Mouse (Mus musculus) hindbrain, postnatal 0 days (tissue): ENCODE measurements around the gene Cit. TPM values are rescaled to one million over a fixed set of nuclear protein-coding genes. Genes with fewer than 3 reads are reported as not detected.

Experiments used
- ATAC-seq: fragments of 200-750 bp; cut with Nextera tagmentation; 2 replicates; pipeline ENCODE4 v1.8.0; 2017; ENCODE audit warnings: mild to moderate bottlenecking, moderate TSS enrichment, moderate library complexity
- DNase-seq: peaks from one replicate; pipeline ENCODE4 v3.0.0-alpha.2; 2015; ENCODE audit warnings: low spot score
- H3K27ac ChIP-seq: fragments of 300-500 bp; sonication (generic); 2 replicates; pipeline ENCODE4 v1.5.1; 2014; ENCODE audit warnings: mild to moderate bottlenecking
- H3K27me3 ChIP-seq: fragments of 300-500 bp; sonication (generic); 2 replicates; pipeline ENCODE4 v1.6.1; 2014; ENCODE audit warnings: low read length, mixed read lengths; ENCODE audit not compliant: insufficient read depth
- H3K36me3 ChIP-seq: fragments of 300-500 bp; sonication (generic); 2 replicates; pipeline ENCODE4 v1.6.1; 2014; ENCODE audit warnings: low read length, mixed read lengths; ENCODE audit not compliant: insufficient read depth
- H3K4me1 ChIP-seq: fragments of 300-500 bp; sonication (generic); 2 replicates; pipeline ENCODE4 v1.6.1; 2014; ENCODE audit warnings: antibody characterized with exemption, low read length, mixed read lengths; ENCODE audit not compliant: insufficient read depth
- H3K4me2 ChIP-seq: fragments of 300-500 bp; sonication (generic); 2 replicates; pipeline ENCODE4 v1.6.1; 2014; ENCODE audit warnings: low read depth, mild to moderate bottlenecking, low read length, moderate library complexity, mixed read lengths
- H3K4me3 ChIP-seq: fragments of 300-500 bp; sonication (generic); 2 replicates; pipeline ENCODE4 v1.5.1; 2014; ENCODE audit warnings: low read length
- H3K9ac ChIP-seq: fragments of 300-500 bp; sonication (generic); replicated peaks from 2 replicates; pipeline ENCODE4 v1.6.1; 2014; ENCODE audit warnings: mild to moderate bottlenecking, low read length, moderate library complexity, mixed read lengths
- H3K9me3 ChIP-seq: fragments of 300-500 bp; sonication (generic); 2 replicates; pipeline ENCODE4 v1.6.1; 2016; ENCODE audit warnings: low read length, mixed read lengths
- CTCF ChIP-seq: IDR thresholded peaks from 2 replicates; pipeline ENCODE4 v1.5.1; 2016; ENCODE audit warnings: antibody characterized with exemption, control low read depth, low read depth
- WGBS: fragments of 180-500 bp; shearing (Covaris S2); extraction: QIAGEN DNeasy Blood & Tissue Kit; methylation state at CpG from one replicate; pipeline ENCODE4 v1.1.7; 2014; 5-methylcytosine and 5-hydroxymethylcytosine counted together
- polyA plus RNA-seq: library from polyadenylated mRNA; unstranded; fragments of >200 nt; fragmentation: Nextera tagmentation; extraction: Ambion mirVana; gene quantifications from 2 replicates; pipeline ENCODE4 v1.2.1, GENCODE M21; 2015
- total RNA-seq: library from RNA; depleted of rRNA; stranded (reverse); fragments of >200 nt; gene quantifications from 2 replicates; pipeline ENCODE4 v1.2.3, GENCODE M21; 2014

Cit gene
- total and polyA plus RNA-seq, 2 experiments from 2014 or later, result 30.2 to 36.7 TPM

GRCm38 (mm10) chr5:115980537-115980936 lies 135.5 kb downstream of the Cit start:
- Histone ChIP-seq H3K27me3 (no peaks in the 10 kb centered on the region), H3K4me3 (no peak overlapping the region), H3K4me2 (no peak overlapping the region), H3K9me3 (no peaks in the 10 kb centered on the region), H3K9ac (no peak overlapping the region), H3K4me1 (peaks cover 4% of the 10 kb centered on the region; the same call in 1 of the 2 replicates), H3K27ac (no peak overlapping the region), H3K36me3 (peaks cover 23% of the 10 kb centered on the region; the same call in 1 of the 2 replicates)
- no peak for ATAC-seq
- DNase-seq, result no peak
- no peak for TF ChIP-seq CTCF
- WGBS, result 88% methylated on average over 9 of the region's 9 CpGs

GRCm38 (mm10) chr5:115982671-115983373 lies 137.7 kb downstream of the Cit start:
- Histone ChIP-seq H3K4me1 (peaks cover 4% of the 10 kb centered on the region; the same call in 1 of the 2 replicates), H3K27ac (no peak overlapping the region), H3K4me3 (no peak overlapping the region), H3K9me3 (no peaks in the 10 kb centered on the region), H3K27me3 (no peaks in the 10 kb centered on the region), H3K4me2 (no peak overlapping the region), H3K9ac (no peak overlapping the region), H3K36me3 (peaks cover 20% of the 10 kb centered on the region; the same call in 1 of the 2 replicates)
- DNase-seq (no peak), ATAC-seq (no peak)
- TF ChIP-seq CTCF, result no peak
- WGBS, result 61% methylated on average over 7 of the region's 7 CpGs

- DNase-seq, result no peak
- H3K9ac ChIP-seq, result no peak overlapping the region
- no peaks in the 10 kb centered on the region for H3K9me3 ChIP-seq
- 87% methylated on average over 6 of the region's 6 CpGs for WGBS
- no peak overlapping the region for H3K4me3 ChIP-seq
- ATAC-seq, result no peak
- H3K27me3 ChIP-seq, result no peaks in the 10 kb centered on the region
- no peak overlapping the region for H3K4me2 ChIP-seq
- no peak for TF ChIP-seq CTCF
- no peaks in the 10 kb centered on the region for H3K4me1 ChIP-seq
- peaks cover 33% of the 10 kb centered on the region; the same call in 1 of the 2 replicates for H3K36me3 ChIP-seq
- no peak overlapping the region for H3K27ac ChIP-seq
Observed at GRCm38 (mm10) chr5:115984392-115984791, 139.3 kb downstream of the Cit start.

GRCm38 (mm10) chr5:115985101-115985500 lies 140.0 kb downstream of the Cit start:
- DNase-seq (no peak), ATAC-seq (no peak)
- no peaks in the 10 kb centered on the region for H3K27me3 ChIP-seq
- H3K9ac ChIP-seq, result no peak overlapping the region
- no peak overlapping the region for H3K4me2 ChIP-seq
- H3K9me3 ChIP-seq, result no peaks in the 10 kb centered on the region
- H3K4me1 ChIP-seq, result no peaks in the 10 kb centered on the region
- 94% methylated on average over 11 of the region's 11 CpGs for WGBS
- no peak for TF ChIP-seq CTCF
- H3K27ac ChIP-seq, result no peak overlapping the region
- peaks cover 34% of the 10 kb centered on the region; the same call in 1 of the 2 replicates for H3K36me3 ChIP-seq
- H3K4me3 ChIP-seq, result no peak overlapping the region

- no peaks in the 10 kb centered on the region for H3K4me1 ChIP-seq
- H3K27ac ChIP-seq, result no peak overlapping the region
- no peak for DNase-seq
- 88% methylated on average over 12 of the region's 12 CpGs for WGBS
- no peak overlapping the region for H3K9ac ChIP-seq
- no peak for ATAC-seq
- no peak for TF ChIP-seq CTCF
- no peak overlapping the region for H3K4me3 ChIP-seq
- H3K4me2 ChIP-seq, result no peak overlapping the region
- peaks cover 7% of the 10 kb centered on the region; the same call in 1 of the 2 replicates for H3K9me3 ChIP-seq
- H3K36me3 ChIP-seq, result peaks cover 39% of the 10 kb centered on the region; the same call in 1 of the 2 replicates
- no peaks in the 10 kb centered on the region for H3K27me3 ChIP-seq
Observed at GRCm38 (mm10) chr5:115987284-115987683, 142.2 kb downstream of the Cit start.

- Histone ChIP-seq H3K4me3 (no peak overlapping the region), H3K4me2 (no peak overlapping the region), H3K27ac (no peak overlapping the region), H3K9ac (no peak overlapping the region), H3K4me1 (no peaks in the 10 kb centered on the region), H3K9me3 (peaks cover 7% of the 10 kb centered on the region; the same call in 1 of the 2 replicates), H3K27me3 (no peaks in the 10 kb centered on the region), H3K36me3 (peaks cover 53% of the 10 kb centered on the region; the same call in 1 of the 2 replicates)
- 97% methylated on average over 11 of the region's 11 CpGs for WGBS
- DNase-seq, result no peak
- no peak for TF ChIP-seq CTCF
- ATAC-seq, result no peak
Observed at GRCm38 (mm10) chr5:115991717-115992116, 146.6 kb downstream of the Cit start.

- no peak for TF ChIP-seq CTCF
- H3K4me1 ChIP-seq, result no peaks in the 10 kb centered on the region
- peaks cover 7% of the 10 kb centered on the region; the same call in 1 of the 2 replicates for H3K9me3 ChIP-seq
- no peak overlapping the region for H3K4me3 ChIP-seq
- WGBS, result 65% methylated on average over 15 of the region's 15 CpGs
- ATAC-seq, result no peak
- H3K9ac ChIP-seq, result no peak overlapping the region
- DNase-seq, result no peak
- peaks cover 44% of the 10 kb centered on the region; the same call in 1 of the 2 replicates for H3K36me3 ChIP-seq
- no peak overlapping the region for H3K27ac ChIP-seq
- H3K4me2 ChIP-seq, result no peak overlapping the region
- H3K27me3 ChIP-seq, result no peaks in the 10 kb centered on the region
Observed at GRCm38 (mm10) chr5:115994101-115994500, 149.0 kb downstream of the Cit start.
